Mouse (Mus musculus) monocyte, adult 5-6 weeks (primary cell): ENCODE measurements around the gene Taar2. TPM values are rescaled to one million over a fixed set of nuclear protein-coding genes. Genes with fewer than 3 reads are reported as not detected.

ENCODE experiments used
- ATAC-seq: fragments of 153-309, 156-312 bp; replicated peaks from 2 replicates; pipeline ENCODE4 v1.8.0; 2017; ENCODE audit warnings: mild to moderate bottlenecking; ENCODE audit not compliant: low TSS enrichment, insufficient number of reproducible peaks, severe bottlenecking, poor library complexity, low FRiP score
- total RNA-seq: library from RNA; stranded (forward); fragments of 200-1000, 200-491, 200-594 nt; gene quantifications from 3 replicates; pipeline ENCODE4 v1.2.3, GENCODE M21; 2017

Gene Taar2
- total RNA-seq, 1 experiment from 2014 or later, result not detected

GRCm38 (mm10) chr10:23971256-23971655 is 32.9 kb downstream of the Taar2 start:
- no peak for ATAC-seq

DNA sequence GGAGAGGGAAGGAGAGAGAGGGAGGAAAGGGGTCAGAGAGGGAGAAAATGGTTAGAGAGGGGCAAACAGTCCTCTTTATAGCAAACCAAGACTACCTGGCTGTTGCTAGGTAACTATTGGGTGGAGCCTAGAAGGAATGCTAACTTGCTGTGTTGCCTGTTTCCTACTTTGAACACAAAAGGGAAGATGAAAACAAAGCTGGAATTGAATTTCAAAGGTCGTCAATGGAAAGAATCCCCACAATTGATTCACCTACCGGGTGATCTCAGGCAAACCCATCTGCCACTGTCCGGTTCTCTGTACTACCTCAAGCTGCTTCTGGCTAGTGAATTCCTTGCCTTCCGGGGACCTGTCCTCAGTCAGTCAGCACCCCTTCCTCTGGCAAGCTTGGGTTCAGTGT is 39.6 kb downstream of the Taar2 start:
- no peak for ATAC-seq

DNA sequence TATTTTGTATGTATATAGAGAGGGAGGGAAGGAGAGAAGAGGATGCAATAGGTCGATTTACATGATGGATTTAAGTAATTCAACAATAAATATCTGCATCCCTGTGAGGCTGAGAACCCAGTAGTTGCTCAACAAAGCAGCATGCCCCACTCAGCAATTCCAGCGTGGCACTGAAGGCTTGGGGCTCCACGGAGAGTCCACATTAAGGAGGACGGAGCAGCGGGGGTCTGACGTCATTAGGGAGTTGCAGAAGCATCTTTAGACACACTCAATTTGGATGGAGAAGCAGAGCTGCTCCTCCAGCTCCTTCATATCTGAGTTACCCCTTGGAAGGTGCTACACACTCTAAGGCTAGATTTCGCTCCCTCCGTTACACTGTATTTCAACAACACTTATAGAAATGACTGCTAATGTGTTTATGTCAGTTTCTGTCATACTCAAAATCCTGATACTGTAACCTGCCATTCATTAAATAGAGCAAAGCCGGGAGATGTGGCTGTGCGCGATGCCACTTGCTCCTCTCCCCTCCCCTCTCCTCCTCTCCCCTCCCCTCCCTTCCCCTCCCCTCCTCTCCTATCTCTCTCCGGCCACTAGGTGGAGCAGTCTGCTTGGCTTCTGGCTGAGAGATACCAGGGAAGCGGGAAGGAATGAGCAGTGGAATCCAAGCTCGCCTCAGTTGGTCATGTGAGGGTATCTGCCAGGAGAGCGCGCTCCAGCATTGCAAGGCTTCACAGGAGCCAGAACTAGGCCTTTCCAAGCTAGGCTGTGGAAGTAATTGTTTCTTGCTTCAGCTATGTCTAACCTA is 40.7 kb downstream of the Taar2 start:
- no peak for ATAC-seq

- ATAC-seq, result no peak
Measured at GRCm38 (mm10) chr10:23985546-23985945, 47.2 kb downstream of the Taar2 start, which contains the start of gene Taar6. Taar6 (minus strand) TSS chr10:23985646.

DNA sequence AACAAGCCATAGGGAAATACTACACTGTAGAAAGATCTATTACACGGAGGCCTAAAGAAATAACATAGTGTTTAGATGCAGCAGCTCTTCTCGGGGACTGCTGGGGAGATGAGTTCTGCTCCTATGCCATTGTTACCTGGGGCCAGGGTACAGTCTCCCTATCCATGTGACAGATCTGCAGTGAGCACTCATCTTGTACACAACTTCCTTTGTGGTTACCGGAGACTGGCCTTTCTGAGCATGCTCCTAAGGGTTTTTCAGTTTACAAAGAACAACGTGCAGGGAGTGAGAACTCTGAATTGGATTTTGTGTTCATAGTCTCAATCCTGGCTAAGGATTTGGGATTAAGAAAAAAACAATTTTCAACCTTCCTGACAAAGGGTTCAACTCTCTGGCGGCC is 48.0 kb downstream of the Taar2 start:
- no peak for ATAC-seq

Other genes starting within 250 kb of the Taar2 start
- gene Rps12, start 151.3 kb upstream of the Taar2 start, total RNA-seq, result 937 to 1,684 TPM (median 1,621 TPM) in 3 replicates
- gene Slc18b1, start 141.6 kb upstream of the Taar2 start, total RNA-seq, result not detected in 3 replicates
- 8.6 to 16.8 TPM (median 14.7 TPM) in 3 replicates for gene Vnn3, start 87.1 kb upstream of the Taar2 start, total RNA-seq
- not detected in 3 replicates for gene Vnn1, start 43.9 kb upstream of the Taar2 start, total RNA-seq
- gene Taar1, start 18.2 kb upstream of the Taar2 start, total RNA-seq, result not detected in 3 replicates
- not detected in 3 replicates for gene Taar3, start 11.0 kb downstream of the Taar2 start, total RNA-seq
- gene Taar4, start 21.9 kb downstream of the Taar2 start, total RNA-seq, result not detected in 3 replicates
- gene Taar5, start 32.1 kb downstream of the Taar2 start, total RNA-seq, result not detected in 3 replicates
- not detected in 3 replicates for gene Taar6, start 47.1 kb downstream of the Taar2 start, total RNA-seq
- not detected in 3 replicates for gene Taar7a, start 54.9 kb downstream of the Taar2 start, total RNA-seq
- not detected in 3 replicates for gene Taar7b, start 61.4 kb downstream of the Taar2 start, total RNA-seq
- gene Taar7d, start 88.7 kb downstream of the Taar2 start, total RNA-seq, result not detected in 3 replicates
- gene Taar7e, start 99.0 kb downstream of the Taar2 start, total RNA-seq, result not detected in 3 replicates
- not detected in 3 replicates for gene Taar7f, start 110.9 kb downstream of the Taar2 start, total RNA-seq
- gene Taar8a, start 137.9 kb downstream of the Taar2 start, total RNA-seq, result not detected in 3 replicates
- gene Taar8b, start 153.7 kb downstream of the Taar2 start, total RNA-seq, result not detected in 3 replicates
- gene Taar8c, start 163.3 kb downstream of the Taar2 start, total RNA-seq, result not detected in 3 replicates
- not detected in 3 replicates for gene Taar9, start 171.0 kb downstream of the Taar2 start, total RNA-seq
- 104 to 141 TPM (median 123 TPM) in 3 replicates for gene Stx7, start 210.7 kb downstream of the Taar2 start, total RNA-seq